Mouse (Mus musculus) splenic B cell, adult 2 months (primary cell): ENCODE data around the gene Cd300e.

Experiments
- DNase-seq: peaks from one replicate; pipeline ENCODE4 v3.0.0-alpha.2; 2011; ENCODE audit warnings: low read depth, low spot score
- H3K27me3 ChIP-seq: 2 replicates; pipeline ENCODE4 v1.6.1; 2012; ENCODE audit warnings: mild to moderate bottlenecking, low read length, moderate library complexity, mixed read lengths; ENCODE audit not compliant: control insufficient read depth, poor library complexity, insufficient read depth, severe bottlenecking
- H3K36me3 ChIP-seq: 2 replicates; pipeline ENCODE4 v1.6.1; 2012; ENCODE audit warnings: mild to moderate bottlenecking, low read length, moderate library complexity, mixed read lengths; ENCODE audit not compliant: control insufficient read depth, poor library complexity, insufficient read depth, severe bottlenecking

The Cd300e gene

DNA sequence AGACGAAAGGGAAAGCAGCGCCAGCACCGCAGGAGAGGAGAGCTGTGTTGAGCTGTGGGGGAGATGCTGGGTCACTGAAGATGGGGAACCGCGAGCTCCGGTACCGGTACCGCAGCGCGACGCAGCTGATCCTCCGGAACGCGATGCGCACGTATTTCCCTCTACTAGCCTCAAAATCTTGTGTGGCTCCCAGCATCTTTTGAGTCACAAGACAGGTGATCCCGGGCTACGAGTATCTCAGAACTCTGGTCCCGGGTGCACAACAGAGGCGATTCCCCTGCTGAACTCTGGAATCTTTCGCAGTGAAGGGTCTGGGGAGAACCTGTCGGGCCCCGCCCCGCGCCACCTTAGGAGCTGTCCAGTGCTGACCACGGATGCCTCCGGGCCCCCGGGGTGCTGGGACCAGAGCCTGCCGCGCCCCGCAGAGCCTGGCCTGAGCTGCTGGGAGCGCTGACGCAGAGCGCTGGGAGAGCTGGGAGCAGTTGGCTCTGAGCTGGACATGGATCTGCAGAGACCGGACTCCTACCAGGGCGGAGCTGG is 29.5 kb upstream of the Cd300e start, which contains the start of gene Rab37:
TSS of gene Rab37 (plus strand) at position 70 of the 540 bp plus-strand sequence.
- H3K27me3 ChIP-seq: 0 out of 2 replicates have a peak, but pooled peaks cover 2% of the 10 kb centered on the region
- no peaks in the 10 kb centered on the region for H3K36me3 ChIP-seq
- peak; percentile 16 for DNase-seq

- DNase-seq: peak; percentile 56
- Histone ChIP-seq H3K36me3 (no peaks in the 10 kb centered on the region), H3K27me3 (0 out of 2 replicates have a peak, but pooled peaks cover 2% of the 10 kb centered on the region)
Measured at GRCm38 (mm10) chr11:115089853-115090252, 27.9 kb upstream of the Cd300e start.

DNA sequence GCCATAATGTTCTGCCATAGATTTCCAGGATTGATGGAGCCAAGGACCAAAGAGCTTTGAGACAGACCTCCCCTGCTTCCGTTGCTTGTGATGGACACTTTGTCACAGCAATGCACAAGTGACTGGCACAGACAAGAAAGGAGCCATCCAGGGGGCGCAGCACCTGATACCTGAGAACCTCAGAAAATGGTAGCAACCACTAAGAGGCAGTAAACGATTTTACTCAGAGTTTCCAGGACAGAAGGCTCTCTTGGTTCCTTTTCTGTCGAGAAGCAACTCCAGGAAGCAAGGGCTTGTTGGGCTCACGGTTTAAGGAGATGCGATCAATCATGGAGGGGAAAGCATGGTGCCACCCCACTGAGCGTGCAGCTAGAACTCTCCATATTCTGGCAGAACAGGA is 24.2 kb upstream of the Cd300e start:
- H3K27me3 ChIP-seq: 0 out of 2 replicates have a peak, but pooled peaks cover 2% of the 10 kb centered on the region
- no peaks in the 10 kb centered on the region for H3K36me3 ChIP-seq
- no peak for DNase-seq

DNA sequence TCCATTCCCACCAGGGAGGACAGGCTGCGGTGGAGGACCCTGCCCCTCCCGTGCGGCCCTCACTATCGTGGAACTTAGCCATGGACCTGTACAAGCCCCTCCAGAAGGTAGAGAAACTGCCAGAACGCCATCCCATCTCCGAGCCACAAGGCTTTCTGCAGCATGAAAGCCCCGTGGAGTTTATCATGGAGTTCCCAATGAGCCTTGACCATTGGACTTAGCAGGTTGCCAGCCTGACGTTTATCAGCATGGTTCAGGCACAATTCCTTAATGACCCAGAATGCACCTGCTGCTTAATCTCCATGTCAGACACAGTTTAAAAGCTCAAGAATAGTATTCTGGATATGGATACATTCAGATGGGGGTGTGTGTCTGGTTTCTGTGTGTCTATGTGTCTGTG is 23.1 kb upstream of the Cd300e start:
- DNase-seq: no peak
- H3K36me3 ChIP-seq: no peaks in the 10 kb centered on the region
- 0 out of 2 replicates have a peak, but pooled peaks cover 2% of the 10 kb centered on the region for H3K27me3 ChIP-seq

DNA sequence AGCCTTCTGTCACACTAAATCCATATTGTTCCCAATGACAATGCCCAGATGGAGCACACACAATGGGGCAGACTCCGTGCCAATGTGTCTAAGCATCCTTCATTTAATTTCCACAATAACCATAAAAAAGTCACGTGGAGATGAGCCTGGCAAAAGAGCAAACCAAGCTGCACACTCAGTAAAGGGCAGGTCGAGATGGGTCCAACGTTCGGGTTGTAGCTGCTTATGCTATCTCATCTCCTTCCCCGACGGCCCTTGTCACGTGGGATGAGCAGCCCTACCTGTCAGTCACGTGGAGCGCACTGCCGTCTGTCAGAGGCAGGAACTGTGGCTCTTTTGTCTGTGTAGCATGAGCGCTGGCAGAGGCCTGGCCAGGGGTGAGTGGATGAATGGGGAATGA is 22.6 kb upstream of the Cd300e start:
- no peaks in the 10 kb centered on the region for H3K36me3 ChIP-seq
- no peak for DNase-seq
- H3K27me3 ChIP-seq: no peaks in the 10 kb centered on the region

DNA sequence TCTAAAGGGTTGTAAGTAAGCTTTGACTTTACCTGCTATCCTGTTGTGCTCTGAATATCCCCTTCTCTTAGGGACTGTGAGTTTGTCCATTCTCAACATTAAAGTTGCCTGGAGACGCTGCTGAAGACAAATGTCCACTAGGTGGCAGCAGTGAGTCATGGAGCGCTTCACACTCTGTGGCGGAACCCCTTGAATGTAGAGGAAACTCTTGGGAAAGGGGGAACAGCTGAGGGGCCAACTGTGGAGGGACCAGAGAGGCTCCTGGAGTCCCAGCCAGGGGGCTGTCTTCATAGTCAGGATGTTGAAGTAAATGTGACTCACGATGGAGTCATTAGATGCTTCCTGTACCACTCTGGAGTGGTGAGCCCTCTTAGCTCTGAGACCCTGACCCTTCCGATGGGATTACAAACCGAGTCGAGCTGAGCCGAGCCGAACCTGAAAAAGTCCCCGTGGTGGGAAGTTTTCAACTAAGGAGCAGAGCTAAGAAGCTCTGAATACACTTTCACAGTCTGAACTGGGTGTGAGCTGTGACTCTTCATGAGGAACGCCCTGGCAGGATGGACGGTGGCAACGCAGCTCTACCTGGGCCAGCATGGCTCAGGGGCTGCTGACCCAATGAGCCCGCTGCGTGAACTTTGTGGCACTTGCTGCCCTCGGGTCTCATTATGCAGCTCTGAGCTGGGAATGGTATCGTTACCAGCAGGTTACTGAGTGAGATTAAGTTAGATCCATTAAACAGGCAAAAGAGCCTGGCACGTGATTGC is 21.6 kb upstream of the Cd300e start:
- DNase-seq: peak; percentile 86
- Histone ChIP-seq H3K27me3 (no peaks in the 10 kb centered on the region), H3K36me3 (no peaks in the 10 kb centered on the region)

GRCm38 (mm10) chr11:115082196-115082595 is 20.2 kb upstream of the Cd300e start:
- Histone ChIP-seq H3K36me3 (no peaks in the 10 kb centered on the region), H3K27me3 (no peaks in the 10 kb centered on the region)
- DNase-seq: no peak

DNA sequence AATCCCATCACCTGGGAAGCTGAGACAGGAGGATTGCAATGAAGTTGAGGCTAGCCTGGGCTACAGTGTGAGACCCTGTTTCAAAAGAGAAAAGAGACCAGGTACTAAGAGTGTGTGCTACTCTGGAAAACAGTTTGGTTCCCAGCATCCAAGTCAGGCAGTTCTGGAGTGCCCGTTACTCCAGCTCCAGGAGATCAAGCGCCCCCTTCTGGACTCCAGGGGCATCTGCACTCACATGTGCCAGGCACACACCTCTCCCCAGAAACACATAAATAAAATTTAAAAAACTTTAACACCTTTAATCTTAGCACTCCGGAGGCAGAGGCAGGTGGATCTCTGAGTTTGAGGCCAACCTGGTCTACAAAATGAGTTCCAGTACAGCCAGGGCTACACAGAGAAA is 19.4 kb upstream of the Cd300e start:
- DNase-seq: no peak
- Histone ChIP-seq H3K36me3 (no peaks in the 10 kb centered on the region), H3K27me3 (no peaks in the 10 kb centered on the region)

- peak; percentile 79 for DNase-seq
- no peaks in the 10 kb centered on the region for H3K27me3 ChIP-seq
- H3K36me3 ChIP-seq: no peaks in the 10 kb centered on the region
Measured at GRCm38 (mm10) chr11:115080886-115081285, 18.9 kb upstream of the Cd300e start.

- no peak for DNase-seq
- no peaks in the 10 kb centered on the region; the same call in 1 of the 2 replicates for H3K27me3 ChIP-seq
- no peaks in the 10 kb centered on the region for H3K36me3 ChIP-seq
Measured at GRCm38 (mm10) chr11:115078680-115079079, 16.7 kb upstream of the Cd300e start.

DNA sequence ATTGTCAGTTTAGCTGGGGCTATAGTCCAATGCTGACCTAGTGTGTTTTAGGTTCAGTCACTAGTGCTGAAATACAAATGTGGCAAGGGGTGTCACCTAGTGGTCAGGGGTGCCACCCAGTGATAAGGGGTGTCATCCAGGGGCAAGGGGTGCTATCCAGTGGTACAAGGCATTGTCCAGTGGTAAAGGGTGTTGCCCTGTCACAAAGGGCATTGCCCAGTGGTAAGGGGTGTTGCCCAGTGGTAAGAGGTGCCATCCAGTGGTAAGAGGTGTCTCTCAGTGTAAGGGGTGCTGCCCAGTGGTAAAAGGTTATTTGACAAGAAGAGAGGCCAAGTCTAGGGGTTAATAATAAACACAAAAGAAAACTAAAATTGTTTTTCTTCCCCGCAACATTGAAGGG is 15.5 kb upstream of the Cd300e start:
- DNase-seq: no peak
- H3K27me3 ChIP-seq: no peaks in the 10 kb centered on the region; the same call in 1 of the 2 replicates
- no peaks in the 10 kb centered on the region for H3K36me3 ChIP-seq

DNA sequence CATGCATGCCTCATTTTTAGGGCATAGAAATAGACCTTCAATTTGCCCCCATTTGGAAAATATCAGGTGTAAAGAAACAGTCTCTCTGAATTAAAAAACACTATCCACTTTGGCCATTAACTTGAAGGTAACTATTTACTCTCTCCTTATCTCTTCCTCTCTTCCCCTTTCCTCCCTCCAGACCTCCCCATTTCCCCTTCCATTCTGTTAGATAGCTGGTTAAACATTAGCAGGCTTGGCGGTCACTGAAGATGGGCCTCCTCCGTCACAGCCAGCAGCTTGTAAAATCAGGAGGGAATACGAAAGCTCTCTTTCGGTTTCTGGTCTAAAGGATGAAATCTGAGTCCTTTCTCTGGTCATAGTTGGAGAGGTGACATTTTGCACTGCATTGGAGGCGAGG is 13.9 kb upstream of the Cd300e start:
- Histone ChIP-seq H3K36me3 (no peaks in the 10 kb centered on the region), H3K27me3 (no peaks in the 10 kb centered on the region; the same call in 1 of the 2 replicates)
- no peak for DNase-seq

GRCm38 (mm10) chr11:115075407-115075806 is 13.4 kb upstream of the Cd300e start:
- Histone ChIP-seq H3K27me3 (no peaks in the 10 kb centered on the region; the same call in 1 of the 2 replicates), H3K36me3 (no peaks in the 10 kb centered on the region)
- DNase-seq: no peak

- Histone ChIP-seq H3K27me3 (no peaks in the 10 kb centered on the region; the same call in 1 of the 2 replicates), H3K36me3 (no peaks in the 10 kb centered on the region)
- no peak for DNase-seq
Measured at GRCm38 (mm10) chr11:115073002-115073401, 11.0 kb upstream of the Cd300e start.

DNA sequence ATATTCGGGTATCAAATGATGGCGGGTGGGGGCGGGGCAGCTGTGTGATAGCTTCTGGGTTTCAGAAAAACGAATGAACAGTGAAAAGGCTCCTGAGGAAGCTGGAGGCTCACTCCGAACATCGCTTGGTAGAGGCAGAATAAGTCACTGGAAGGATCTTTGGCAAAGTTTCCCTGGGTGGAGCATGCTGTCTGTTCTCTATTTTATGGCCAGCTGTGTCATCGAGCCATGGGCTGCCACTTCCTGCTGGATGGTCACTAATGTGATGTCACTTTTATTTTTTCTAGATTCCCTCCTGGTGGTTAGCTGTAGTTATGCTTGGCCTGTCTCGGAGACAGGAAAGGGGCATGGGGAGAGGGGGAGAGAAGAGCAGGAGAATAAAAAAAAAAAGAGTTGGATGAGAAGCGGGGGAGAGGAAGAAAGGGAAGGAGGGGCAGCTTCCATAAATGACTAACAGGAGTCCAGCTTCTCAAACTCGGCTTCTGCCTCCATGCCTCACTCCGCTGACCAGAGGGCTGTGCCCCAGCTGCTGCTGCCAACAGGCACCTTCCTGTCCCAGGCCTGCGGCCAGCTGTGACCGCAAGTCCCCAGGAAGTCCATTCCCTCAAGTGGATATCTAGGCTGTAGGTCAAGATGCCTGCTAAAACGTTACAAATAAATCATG is 9.8 kb upstream of the Cd300e start:
- no peak for DNase-seq
- H3K36me3 ChIP-seq: no peaks in the 10 kb centered on the region
- H3K27me3 ChIP-seq: no peaks in the 10 kb centered on the region; the same call in 1 of the 2 replicates
